Mouse (Mus musculus) right cerebral cortex, postnatal 25 days (tissue): ENCODE measurements at regions not wholly inside any gene's neighbourhood (a gene's known extent, or its start where the extent isn't known, plus 50 kb on each side); places are given as distances from the start of the nearest gene placed in this dataset.
"Not testable (repeated sequence)": the region's sequence is repeated elsewhere in the genome, so short reads cannot be mapped to it uniquely, and the experiment has no call there.

Source experiments
- DNase-seq: peaks from one replicate; pipeline ENCODE4 v3.0.0; 2022

GRCm38 (mm10) chr3:113105979-113106378 is 152.7 kb downstream of the Amy2a5 start:
- no peak for DNase-seq

GRCm38 (mm10) chr3:113090850-113091249 is 167.8 kb downstream of the Amy2a5 start:
- not testable (repeated sequence) for DNase-seq

GRCm38 (mm10) chr3:113080704-113081103 is 177.9 kb downstream of the Amy2a5 start:
- peak; percentile 32 for DNase-seq
